Comparison of ENCODE assay signal across 10 mouse cellular contexts in genomic region chr2:167691871-167692661, GRCm38 (mm10). TPM values are rescaled to one million over a fixed set of nuclear protein-coding genes. Genes with fewer than 3 reads are reported as not detected.
DNase-seq lines count a peak whose midpoint lies in the region; ATAC-seq and TF ChIP-seq lines count a peak whose summit lies in the region.
"Had no signal": no experiment of that assay in that cellular context is flagged by ENCODE, and none has a peak within 500 bp of the region (broad histone marks: within the 10 kb centered on the region; RNA-seq: fewer than 3 reads in every experiment).

No protein-coding gene starts in this region.

- no peak overlapping the region for H3K27ac ChIP-seq in heart, embryonic 12.5 days (ENCODE audit: poor library complexity, severe bottlenecking)
- H3K27ac ChIP-seq in lung, embryonic 14.5 days (ENCODE audit: low read depth), result no peak overlapping the region; the same call in 1 of the 2 replicates
- H3K27ac ChIP-seq in cortical plate, adult 2 months (ENCODE audit: insufficient read depth, low read length), result no peak overlapping the region
- H3K27ac ChIP-seq in small intestine, adult 2 months (ENCODE audit: insufficient read depth, low read depth, low read length), result peak overlapping the region; percentile 86
- no peak overlapping the region for H3K27ac ChIP-seq in forebrain, embryonic 10.5 days
- H3K27ac ChIP-seq: midbrain, embryonic 15.5 days had no signal

- TF ChIP-seq CTCF in lung, embryonic 14.5 days (IDR thresholded peaks at IDR 0.05; ENCODE audit: low read depth), result no peak
- no peak for TF ChIP-seq CTCF in cortical plate, adult 2 months (IDR thresholded peaks at IDR 0.05; ENCODE audit: extremely low read depth, insufficient read depth, low read length)
- TF ChIP-seq CTCF in small intestine, adult 2 months (IDR thresholded peaks at IDR 0.05; ENCODE audit: extremely low read depth, insufficient read length, insufficient replicate concordance, low read depth, low read length), result no peak

- H3K4me1 ChIP-seq in heart, embryonic 12.5 days (replicated peaks), result peaks cover 35% of the 10 kb centered on the region
- H3K4me1 ChIP-seq in lung, embryonic 14.5 days (ENCODE audit: insufficient read depth), result no peaks in the 10 kb centered on the region
- peaks cover 6% of the 10 kb centered on the region for H3K4me1 ChIP-seq in cortical plate, adult 2 months (ENCODE audit: control insufficient read depth, insufficient read depth, low read length)
- peaks cover 50% of the 10 kb centered on the region for H3K4me1 ChIP-seq in small intestine, adult 2 months (ENCODE audit: control insufficient read depth, insufficient read depth, insufficient read length, low read length)
- peaks cover 29% of the 10 kb centered on the region for H3K4me1 ChIP-seq in forebrain, embryonic 10.5 days

- 90% methylated on average over 14 of the region's 14 CpGs for whole genome bisulfite sequencing in heart, embryonic 12.5 days
- WGBS in lung, embryonic 14.5 days, result 80% methylated on average over 14 of the region's 14 CpGs
- WGBS in small intestine, adult 2 months, result 63% methylated on average over 14 of the region's 14 CpGs
- WGBS in forebrain, embryonic 10.5 days, result 85% methylated on average over 14 of the region's 14 CpGs

- no peak overlapping the region for H3K9ac ChIP-seq in heart, embryonic 12.5 days
- H3K9ac ChIP-seq in lung, embryonic 14.5 days, result peak overlapping the region; percentile 39
- H3K9ac ChIP-seq: midbrain, embryonic 15.5 days had no signal

- H3K27me3 ChIP-seq in heart, embryonic 12.5 days (replicated peaks), result peaks cover 12% of the 10 kb centered on the region
- no peaks in the 10 kb centered on the region; the same call in 1 of the 2 replicates for H3K27me3 ChIP-seq in lung, embryonic 14.5 days (ENCODE audit: insufficient read depth, low read length)
- no peaks in the 10 kb centered on the region for H3K27me3 ChIP-seq in small intestine, adult 2 months (ENCODE audit: control insufficient read depth, insufficient read depth, low read length)
- peaks cover 61% of the 10 kb centered on the region for H3K27me3 ChIP-seq in forebrain, embryonic 10.5 days (ENCODE audit: poor library complexity, severe bottlenecking)

- ATAC-seq in heart, embryonic 12.5 days (ENCODE audit: insufficient number of reproducible peaks, low FRiP score), result no peak
- no peak for ATAC-seq in lung, embryonic 14.5 days (ENCODE audit: insufficient read depth)
- ATAC-seq: midbrain, embryonic 15.5 days had no signal

- no peak for DNase-seq in heart, postnatal 10 days
- DNase-seq in lung, embryonic 14.5 days, result no peak
- DNase-seq in lung, adult 18-20 months, result no peak
- DNase-seq in forebrain, embryonic 10.5 days (ENCODE audit: extremely low spot score, low spot score), result no peak
- DNase-seq: kidney, adult 11 months; thymus, postnatal 14 days had no signal

- TF ChIP-seq POLR2A in cortical plate, adult 2 months (IDR thresholded peaks at IDR 0.05; ENCODE audit: extremely low read depth, insufficient read depth, low read length), result no peak
- TF ChIP-seq POLR2A in small intestine, adult 2 months (IDR thresholded peaks at IDR 0.05; ENCODE audit: low read depth, low read length), result no peak

- intact Hi-C loops in heart, postnatal 10 days (cut with DNase I), result loop anchor here (5.0 kb wide), 2 partner anchors 70 to 85 kb away; no protein-coding TSS in a partner anchor

- H3K4me3 ChIP-seq in heart, embryonic 12.5 days, result no peak overlapping the region
- H3K4me3 ChIP-seq in lung, embryonic 14.5 days (ENCODE audit: low read depth, low read length), result peak overlapping the region; percentile 80
- peak overlapping the region; percentile 92; the same call in 1 of the 2 replicates for H3K4me3 ChIP-seq in cortical plate, adult 2 months (ENCODE audit: insufficient read depth, low read length)
- peak overlapping the region; percentile 84 for H3K4me3 ChIP-seq in small intestine, adult 2 months (ENCODE audit: low read depth, low read length)
- H3K4me3 ChIP-seq in forebrain, embryonic 10.5 days, result no peak overlapping the region
- H3K4me3 ChIP-seq: midbrain, embryonic 15.5 days had no signal

- 0 out of 2 replicates have a peak, but pooled peaks cover 4% of the 10 kb centered on the region for H3K9me3 ChIP-seq in heart, embryonic 12.5 days (replicated peaks)
- no peaks in the 10 kb centered on the region for H3K9me3 ChIP-seq in lung, embryonic 14.5 days (ENCODE audit: low read depth, low read length)
- H3K9me3 ChIP-seq in forebrain, embryonic 10.5 days, result peaks cover 8% of the 10 kb centered on the region
- H3K9me3 ChIP-seq: midbrain, embryonic 15.5 days had no signal

- H3K4me2 ChIP-seq in heart, embryonic 12.5 days, result peak overlapping the region; percentile 67; the same call in 1 of the 2 replicates
- peak overlapping the region; percentile 92 for H3K4me2 ChIP-seq in lung, embryonic 14.5 days
- H3K4me2 ChIP-seq: midbrain, embryonic 15.5 days had no signal

- H3K36me3 ChIP-seq in heart, embryonic 12.5 days, result 0 out of 2 replicates have a peak, but pooled peaks cover 3% of the 10 kb centered on the region
- H3K36me3 ChIP-seq in lung, embryonic 14.5 days (ENCODE audit: insufficient read depth), result peaks cover 24% of the 10 kb centered on the region
- H3K36me3 ChIP-seq in small intestine, adult 2 months (ENCODE audit: control insufficient read depth, insufficient read depth, low read length), result peaks cover 10% of the 10 kb centered on the region; the same call in 1 of the 2 replicates
- H3K36me3 ChIP-seq in forebrain, embryonic 10.5 days (replicated peaks), result no peaks in the 10 kb centered on the region
- H3K36me3 ChIP-seq: midbrain, embryonic 15.5 days had no signal

RNA-seq across cellular contexts. Expression of gene Tmem189, which starts 2.4 kb away (rescaled TPM):
- polyA plus RNA-seq in heart, embryonic 12.5 days (2016; fragmentation: Nextera tagmentation; extraction: Ambion mirVana), result 46.6 and 48.3 TPM in 2 replicates
- 10 to 100 TPM; 37.9 to 40.5 TPM for total RNA-seq in heart, postnatal 10 days (2021)
- 41.6 and 43.3 TPM in 2 replicates for polyA plus RNA-seq in lung, embryonic 14.5 days (2014; fragmentation: Nextera tagmentation; extraction: Ambion mirVana)
- 88.8 and 89.0 TPM in 2 replicates for polyA plus RNA-seq in cortical plate, adult 2 months (2012; rRNA removed)
- 28.0 and 105 TPM in 2 replicates for polyA plus RNA-seq in small intestine, adult 2 months (2012; rRNA removed)
- polyA plus RNA-seq in forebrain, embryonic 10.5 days (2016; fragmentation: Nextera tagmentation; extraction: Ambion mirVana), result 31.5 and 34.2 TPM in 2 replicates

RNA-seq across cellular contexts. Expression of gene Cebpb, which starts 3.4 kb away (rescaled TPM):
- polyA plus RNA-seq in heart, embryonic 12.5 days (2016; fragmentation: Nextera tagmentation; extraction: Ambion mirVana), result 14.2 and 16.8 TPM in 2 replicates
- total RNA-seq in heart, postnatal 10 days (2021), result 100 to 1,000 TPM in 1 of 2 experiments, 10 to 100 TPM in 1; 31.0 to 100 TPM
- polyA plus RNA-seq in lung, embryonic 14.5 days (2014; fragmentation: Nextera tagmentation; extraction: Ambion mirVana), result 73.4 and 77.4 TPM in 2 replicates
- 16.7 and 19.4 TPM in 2 replicates for polyA plus RNA-seq in cortical plate, adult 2 months (2012; rRNA removed)
- 194 and 386 TPM in 2 replicates for polyA plus RNA-seq in small intestine, adult 2 months (2012; rRNA removed)
- polyA plus RNA-seq in forebrain, embryonic 10.5 days (2016; fragmentation: Nextera tagmentation; extraction: Ambion mirVana), result 0.33 and 0.44 TPM in 2 replicates

RNA-seq across cellular contexts. Expression of gene Gm20431, which starts 30.8 kb away (rescaled TPM):
- polyA plus RNA-seq in heart, embryonic 12.5 days (2016; fragmentation: Nextera tagmentation; extraction: Ambion mirVana), result 10.4 and 11.5 TPM in 2 replicates
- total RNA-seq in heart, postnatal 10 days (2021), result 10 to 100 TPM; 21.6 to 23.2 TPM
- polyA plus RNA-seq in lung, embryonic 14.5 days (2014; fragmentation: Nextera tagmentation; extraction: Ambion mirVana), result 10.0 and 12.3 TPM in 2 replicates
- polyA plus RNA-seq in cortical plate, adult 2 months (2012; rRNA removed), result 0.93 TPM in 1 of 2 replicates, not detected in the other
- polyA plus RNA-seq in small intestine, adult 2 months (2012; rRNA removed), result 0.10 TPM in 1 of 2 replicates, not detected in the other
- polyA plus RNA-seq in forebrain, embryonic 10.5 days (2016; fragmentation: Nextera tagmentation; extraction: Ambion mirVana), result 2.7 and 4.9 TPM in 2 replicates

Comparison
In these comparisons a context has a peak if more than half of its experiments do, and no peak if none do; other contexts are left out.
1. H3K4me3 ChIP-seq: peak in lung, embryonic 14.5 days (single experiment), cortical plate, adult 2 months (single experiment) and small intestine, adult 2 months (single experiment); none in heart, embryonic 12.5 days (single experiment) and forebrain, embryonic 10.5 days (single experiment).
2. RNA of gene Cebpb, which starts 3.4 kb away (polyA plus RNA-seq): 194 to 386 TPM in small intestine, adult 2 months, 73.4 to 77.4 TPM in lung, embryonic 14.5 days, 14.2 to 16.8 TPM in heart, embryonic 12.5 days and 16.7 to 19.4 TPM in cortical plate, adult 2 months; 0.33 to 0.44 TPM in forebrain, embryonic 10.5 days; every median in the first group is over 10 times any median in the second.